ENCODE assay signal across 11 mouse cellular contexts in genomic region chr9:5498306-5498705, GRCm38 (mm10).
A peak's percentile ranks its signal among the peaks of the same experiment; 100 is the strongest.
DNase-seq lines count a peak whose midpoint lies in the region; ATAC-seq and TF ChIP-seq lines count a peak whose summit lies in the region.
"Had no signal": no experiment of that assay in that cellular context is flagged by ENCODE, and none has a peak within 500 bp of the region (broad histone marks: within the 10 kb centered on the region; RNA-seq: fewer than 3 reads in every experiment).

No protein-coding gene starts in this region.

- in situ Hi-C loops in CH12.LX (cut with MboI; ENCODE audit: low pct_ligation_motif_present, low pct_unique_long_range_greater_than_20kb, low sequenced_read_pairs), result loop anchor here (25.0 kb wide), 1 partner anchor 361 kb away; no protein-coding TSS in a partner anchor

- no peaks in the 10 kb centered on the region for H3K36me3 ChIP-seq in forebrain, embryonic 11.5 days (ENCODE audit: control insufficient read depth, insufficient read depth, low read length)
- H3K36me3 ChIP-seq in forebrain, embryonic 16.5 days (ENCODE audit: control insufficient read depth, insufficient read depth), result no peaks in the 10 kb centered on the region
- no peaks in the 10 kb centered on the region for H3K36me3 ChIP-seq in CH12.LX (replicated peaks in 1 of 2; ENCODE audit: control insufficient read depth in 1 of 2, insufficient read depth in 1 of 2, low read length in 1 of 2)
- no peaks in the 10 kb centered on the region for H3K36me3 ChIP-seq in liver, embryonic 12.5 days

- H3K79me2 ChIP-seq in CH12.LX (replicated peaks; ENCODE audit: control insufficient read depth, extremely low read depth, insufficient read depth, poor library complexity, severe bottlenecking), result no peaks in the 10 kb centered on the region

- TF ChIP-seq RAD21 in CH12.LX (IDR thresholded peaks at IDR 0.05; ENCODE audit: low read depth, low read length), result peak; percentile 65

- 53% methylated on average over 3 of the region's 3 CpGs for WGBS in forebrain, embryonic 11.5 days
- WGBS in forebrain, embryonic 16.5 days, result 61% methylated on average over 3 of the region's 3 CpGs
- 68% methylated on average over 3 of the region's 3 CpGs for WGBS in liver, embryonic 12.5 days (ENCODE audit: insufficient replicate concordance)

- no peak overlapping the region for H3K4me3 ChIP-seq in forebrain, embryonic 11.5 days (ENCODE audit: low read depth, low read length)
- no peak overlapping the region for H3K4me3 ChIP-seq in forebrain, embryonic 16.5 days (replicated peaks; ENCODE audit: low read length)
- H3K4me3 ChIP-seq in CH12.LX (replicated peaks in 1 of 3; ENCODE audit: low read depth in 2 of 3, low read length in 2 of 3, poor library complexity in 1 of 3), result no peak overlapping the region
- no peak overlapping the region for H3K4me3 ChIP-seq in liver, embryonic 12.5 days

- H3K27me3 ChIP-seq in forebrain, embryonic 11.5 days (ENCODE audit: control insufficient read depth, insufficient read depth, low read length), result no peaks in the 10 kb centered on the region
- no peaks in the 10 kb centered on the region for H3K27me3 ChIP-seq in forebrain, embryonic 16.5 days (replicated peaks; ENCODE audit: control insufficient read depth, insufficient read depth, low read length)
- H3K27me3 ChIP-seq in CH12.LX (replicated peaks), result no peaks in the 10 kb centered on the region
- H3K27me3 ChIP-seq in liver, embryonic 12.5 days (replicated peaks), result no peaks in the 10 kb centered on the region

- H3K9me3 ChIP-seq in forebrain, embryonic 11.5 days (ENCODE audit: control insufficient read depth, low read length), result no peaks in the 10 kb centered on the region
- H3K9me3 ChIP-seq in forebrain, embryonic 16.5 days (ENCODE audit: control insufficient read depth, low read length), result no peaks in the 10 kb centered on the region
- H3K9me3 ChIP-seq in CH12.LX (replicated peaks; ENCODE audit: low read length), result no peaks in the 10 kb centered on the region
- no peaks in the 10 kb centered on the region for H3K9me3 ChIP-seq in liver, embryonic 12.5 days (replicated peaks)

- TF ChIP-seq CTCF in CH12.LX (conservative IDR thresholded peaks at IDR 0.05 in 1 of 2, IDR thresholded peaks at IDR 0.05 in 1 of 2; ENCODE audit: low read depth in 2 of 2, low read length in 2 of 2), result peak in 1 of 2 experiments; percentile 67; a peak in 2 of 4 replicates
- peak; percentile 46; the same call in 1 of the 2 replicates for TF ChIP-seq CTCF in brain, embryonic 14.5 days (IDR thresholded peaks at IDR 0.05; ENCODE audit: borderline replicate concordance, extremely low read depth, insufficient read depth, insufficient read length)

- DNase-seq in forebrain, embryonic 11.5 days (ENCODE audit: low spot score), result no peak
- DNase-seq in layer of hippocampus, postnatal 10 days (ENCODE audit: low spot score in 2 of 2), result peak; percentile 12 to 17
- DNase-seq in layer of hippocampus, adult 8-10 months (ENCODE audit: low spot score in 2 of 2), result no peak
- DNase-seq in CH12.LX (ENCODE audit: extremely low read depth), result peak; percentile 11
- peak; percentile 10 for DNase-seq in brain, embryonic 14.5 days (ENCODE audit: low read depth)
- no peak for DNase-seq in kidney, postnatal 10 days
- DNase-seq: cerebellum, adult 18-20 months; kidney, postnatal 14 days; right cerebral cortex, adult 18-20 months had no signal

- no peak for TF ChIP-seq POLR2A in CH12.LX (IDR thresholded peaks at IDR 0.05; ENCODE audit: low read depth, low read length)
- TF ChIP-seq POLR2A in brain, embryonic 14.5 days (IDR thresholded peaks at IDR 0.05; ENCODE audit: borderline replicate concordance, extremely low read depth, insufficient read depth, insufficient read length, poor library complexity, severe bottlenecking), result no peak

- dilution Hi-C loops in CH12.LX (cut with MboI; ENCODE audit: extremely low pct_ligation_motif_present, extremely low pct_unique_long_range_greater_than_20kb, low sequenced_read_pairs), result no loop called here

- no peak overlapping the region for H3K27ac ChIP-seq in forebrain, embryonic 11.5 days (ENCODE audit: low read depth, low read length)
- H3K27ac ChIP-seq in forebrain, embryonic 16.5 days (ENCODE audit: low read length), result no peak overlapping the region
- H3K27ac ChIP-seq in CH12.LX (ENCODE audit: insufficient read depth, low read depth), result no peak overlapping the region
- no peak overlapping the region for H3K27ac ChIP-seq in liver, embryonic 12.5 days

- 0 out of 2 replicates have a peak, but pooled peaks have one; percentile 44 for ATAC-seq in forebrain, embryonic 11.5 days (replicated peaks; ENCODE audit: low FRiP score)
- ATAC-seq in forebrain, embryonic 16.5 days, result no peak
- ATAC-seq in liver, embryonic 12.5 days, result no peak

- no peak overlapping the region for H3K4me2 ChIP-seq in forebrain, embryonic 11.5 days (ENCODE audit: low read depth, low read length, severe bottlenecking)
- no peak overlapping the region for H3K4me2 ChIP-seq in forebrain, embryonic 16.5 days (ENCODE audit: low read length)
- no peak overlapping the region for H3K4me2 ChIP-seq in CH12.LX (ENCODE audit: insufficient read depth, low read depth, poor library complexity, severe bottlenecking)
- no peak overlapping the region for H3K4me2 ChIP-seq in liver, embryonic 12.5 days

- no peak for TF ChIP-seq EP300 in CH12.LX (IDR thresholded peaks at IDR 0.05; ENCODE audit: low read length)

- H3K9ac ChIP-seq in forebrain, embryonic 11.5 days (ENCODE audit: low read length), result no peak overlapping the region
- H3K9ac ChIP-seq in forebrain, embryonic 16.5 days (replicated peaks; ENCODE audit: low read depth, low read length), result no peak overlapping the region
- no peak overlapping the region for H3K9ac ChIP-seq in CH12.LX (ENCODE audit: insufficient read depth, low read depth)
- no peak overlapping the region for H3K9ac ChIP-seq in liver, embryonic 12.5 days

- H3K4me1 ChIP-seq in forebrain, embryonic 11.5 days (replicated peaks; ENCODE audit: control insufficient read depth, insufficient read depth, low read length), result no peaks in the 10 kb centered on the region
- no peaks in the 10 kb centered on the region for H3K4me1 ChIP-seq in forebrain, embryonic 16.5 days (replicated peaks; ENCODE audit: control insufficient read depth, insufficient read depth, low read length)
- H3K4me1 ChIP-seq in CH12.LX (ENCODE audit: control insufficient read depth in 1 of 2, insufficient read depth in 2 of 2), result no peaks in the 10 kb centered on the region
- no peaks in the 10 kb centered on the region for H3K4me1 ChIP-seq in liver, embryonic 12.5 days

TF ChIP-seq in CH12.LX, 34 proteins besides CTCF, POLR2A, EP300 and RAD21:
- TF ChIP-seq SMC3 (IDR thresholded peaks at IDR 0.05; ENCODE audit: low read depth, low read length), result peak; percentile 66
- no peak for TF ChIP-seq IRF4 (IDR thresholded peaks at IDR 0.05; ENCODE audit: low read depth, low read length)
- no peak for TF ChIP-seq MAFK (IDR thresholded peaks at IDR 0.05; ENCODE audit: insufficient replicate concordance, low read length)
- TF ChIP-seq ZMIZ1 (IDR thresholded peaks at IDR 0.05; ENCODE audit: low read depth, low read length), result no peak

Comparison
In these comparisons a context has a peak if more than half of its experiments do, and no peak if none do; other contexts are left out.
1. DNase-seq: peak in layer of hippocampus, postnatal 10 days (2 of 2), CH12.LX (single experiment) and brain, embryonic 14.5 days (single experiment); none in forebrain, embryonic 11.5 days (single experiment), layer of hippocampus, adult 8-10 months (0 of 2) and kidney, postnatal 10 days (single experiment).